Mouse (Mus musculus): Measurements from ENCODE around the gene Ehmt2. TPM values are rescaled to one million over a fixed set of nuclear protein-coding genes. Genes with fewer than 3 reads are reported as not detected.

Ehmt2 gene
- polyA plus RNA-seq, 1 experiment from 2014 or later, result 78.1 TPM

DNA sequence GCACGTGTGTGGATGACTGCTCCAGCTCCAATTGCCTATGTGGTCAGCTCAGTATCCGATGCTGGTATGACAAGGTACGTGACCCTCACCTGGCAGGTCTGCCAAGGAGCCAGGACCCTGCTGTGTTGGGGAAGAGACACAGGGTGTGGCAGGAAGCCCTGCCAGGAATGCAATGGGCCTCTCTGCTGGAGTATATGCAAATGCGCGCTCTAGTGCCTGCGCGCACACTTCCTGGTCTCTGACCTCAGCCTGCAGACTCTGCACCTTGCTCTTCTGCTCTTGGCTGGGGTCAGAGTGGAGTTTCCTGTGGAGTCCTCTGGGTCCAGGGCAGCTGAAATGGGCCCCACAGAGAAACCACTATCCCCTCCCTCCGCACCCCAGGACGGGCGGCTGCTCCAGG lies 12.7 kb downstream of the Ehmt2 start:
- 76% methylated on average over 10 of the region's 10 CpGs for WGBS
- H3K36me3 ChIP-seq, result peaks cover 81% of the 10 kb centered on the region
- no peak overlapping the region for H3K4me2 ChIP-seq
- no peaks in the 10 kb centered on the region for H3K27me3 ChIP-seq
- no peak overlapping the region for H3K4me3 ChIP-seq
- no peak overlapping the region; the same call in 1 of the 2 replicates for H3K27ac ChIP-seq
- H3K9me3 ChIP-seq, result no peaks in the 10 kb centered on the region
- peaks cover 13% of the 10 kb centered on the region for H3K4me1 ChIP-seq
- ATAC-seq (ENCODE audit: insufficient number of reproducible peaks, low FRiP score, low TSS enrichment, low read depth), result no peak
- H3K9ac ChIP-seq, result no peak overlapping the region

DNA sequence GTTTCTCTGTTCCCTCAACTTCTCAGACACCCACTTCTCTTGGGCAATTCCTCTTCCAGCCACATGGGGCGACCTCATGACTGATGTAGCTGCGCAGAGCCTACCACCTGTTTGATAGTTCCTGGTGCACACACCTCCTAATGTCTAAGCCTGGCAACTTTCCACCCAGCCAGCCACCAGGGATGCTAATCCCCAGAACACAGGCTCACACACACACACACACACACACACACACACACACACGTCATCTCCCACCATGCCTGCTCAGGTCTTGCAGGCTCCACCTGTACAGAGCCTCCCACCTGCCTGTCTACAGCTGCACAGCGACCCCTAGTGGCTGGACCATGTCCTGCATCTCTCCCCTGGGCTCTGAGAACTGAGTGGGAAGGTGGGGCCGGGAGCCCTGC lies 13.7 kb downstream of the Ehmt2 start:
- Histone ChIP-seq H3K27me3 (no peaks in the 10 kb centered on the region), H3K4me3 (no peak overlapping the region), H3K4me2 (no peak overlapping the region), H3K9ac (no peak overlapping the region), H3K36me3 (peaks cover 72% of the 10 kb centered on the region), H3K4me1 (peaks cover 13% of the 10 kb centered on the region), H3K9me3 (no peaks in the 10 kb centered on the region), H3K27ac (no peak overlapping the region)
- WGBS, result 39% methylated on average over 5 of the region's 5 CpGs
- ATAC-seq (ENCODE audit: insufficient number of reproducible peaks, low FRiP score, low TSS enrichment, low read depth), result no peak

DNA sequence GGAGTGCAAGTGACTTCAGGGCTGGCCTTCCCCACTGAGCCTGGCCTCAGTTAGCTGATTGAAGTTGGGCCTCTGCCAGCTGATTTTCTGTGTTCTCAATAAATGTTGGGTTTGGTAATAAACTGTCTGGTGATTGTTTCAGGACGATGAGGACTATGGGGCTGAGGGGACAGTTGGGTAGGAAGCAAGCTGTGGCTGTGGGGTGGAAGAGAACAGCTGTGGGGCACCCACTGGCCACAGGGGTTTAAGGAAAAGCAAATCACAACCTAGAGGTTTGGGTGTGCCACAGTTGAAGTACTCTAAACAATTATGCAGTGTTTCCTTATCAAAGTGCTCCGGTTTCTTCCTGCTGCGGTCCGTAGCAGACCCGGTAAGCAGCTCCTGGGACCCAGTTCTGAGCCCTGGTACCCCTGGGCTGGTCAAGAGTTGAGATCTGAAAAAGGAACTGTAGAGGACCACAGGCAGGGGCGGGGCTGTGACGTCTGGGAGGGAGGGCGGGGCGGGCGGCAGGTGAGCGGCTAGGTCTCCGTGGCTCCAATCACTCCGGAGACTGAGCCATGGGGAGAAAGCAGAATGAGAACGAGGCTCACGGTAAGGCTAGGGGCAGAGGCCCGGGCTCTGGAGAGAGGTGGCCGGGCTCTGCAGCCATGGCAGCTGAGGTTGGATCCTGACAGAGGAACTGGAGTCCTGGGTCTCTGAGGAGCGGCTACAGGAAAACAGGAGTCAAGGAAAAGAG lies 15.8 kb downstream of the Ehmt2 start, which contains the start of gene Slc44a4:
Slc44a4 (plus strand) TSS at position 537 of the 736 bp plus-strand sequence.
- no peaks in the 10 kb centered on the region for H3K27me3 ChIP-seq
- no peak for ATAC-seq (ENCODE audit: insufficient number of reproducible peaks, low FRiP score, low TSS enrichment, low read depth)
- peaks cover 13% of the 10 kb centered on the region for H3K4me1 ChIP-seq
- WGBS, result 32% methylated on average over 18 of the region's 18 CpGs
- no peak within 1 kb of the TSS for H3K4me2 ChIP-seq
- no peak within 1 kb of the TSS; the same call in 1 of the 2 replicates for H3K27ac ChIP-seq
- no peak within 1 kb of the TSS for H3K9ac ChIP-seq
- H3K36me3 ChIP-seq, result peaks cover 50% of the 10 kb centered on the region
- H3K4me3 ChIP-seq, result no peak within 1 kb of the TSS
- H3K9me3 ChIP-seq, result no peaks in the 10 kb centered on the region

- WGBS, result 18% methylated on average over 10 of the region's 11 CpGs
- no peak overlapping the region; the same call in 1 of the 2 replicates for H3K27ac ChIP-seq
- H3K27me3 ChIP-seq, result no peaks in the 10 kb centered on the region
- peaks cover 13% of the 10 kb centered on the region for H3K4me1 ChIP-seq
- ATAC-seq (ENCODE audit: insufficient number of reproducible peaks, low FRiP score, low TSS enrichment, low read depth), result 0 out of 2 replicates have a peak, but pooled peaks have one; percentile 41
- H3K36me3 ChIP-seq, result peaks cover 37% of the 10 kb centered on the region
- H3K4me3 ChIP-seq, result no peak overlapping the region
- H3K9ac ChIP-seq, result no peak overlapping the region
- no peak overlapping the region for H3K4me2 ChIP-seq
- no peaks in the 10 kb centered on the region for H3K9me3 ChIP-seq
Observed at GRCm38 (mm10) chr17:34915410-34915831, 17.2 kb downstream of the Ehmt2 start.

- Histone ChIP-seq H3K4me2 (no peak overlapping the region), H3K9me3 (no peaks in the 10 kb centered on the region), H3K4me1 (peaks cover 13% of the 10 kb centered on the region), H3K4me3 (no peak overlapping the region), H3K36me3 (peaks cover 28% of the 10 kb centered on the region), H3K27ac (no peak overlapping the region), H3K9ac (no peak overlapping the region), H3K27me3 (no peaks in the 10 kb centered on the region)
- whole genome bisulfite sequencing, result 78% methylated on average over 5 of the region's 5 CpGs
- ATAC-seq (ENCODE audit: insufficient number of reproducible peaks, low FRiP score, low TSS enrichment, low read depth), result no peak
Observed at GRCm38 (mm10) chr17:34916316-34916715, 18.0 kb downstream of the Ehmt2 start.

DNA sequence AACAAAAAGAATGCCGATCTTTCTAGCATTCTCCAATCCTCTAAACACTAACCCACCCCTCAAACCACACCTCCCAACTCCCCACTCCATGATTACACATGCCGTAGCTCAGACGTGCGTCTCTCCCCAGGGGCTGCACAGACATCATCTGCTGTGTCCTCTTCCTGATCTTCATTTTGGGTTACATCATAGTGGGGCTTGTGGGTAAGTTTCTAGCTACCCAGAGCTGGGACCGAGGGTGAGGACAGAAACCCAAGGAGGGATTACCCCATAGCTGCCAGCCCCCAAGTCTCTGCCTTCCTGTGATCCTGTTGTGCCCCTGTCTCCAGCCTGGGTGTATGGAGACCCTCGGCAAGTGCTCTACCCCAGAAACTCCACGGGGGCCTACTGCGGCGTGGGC lies 18.9 kb downstream of the Ehmt2 start:
- no peaks in the 10 kb centered on the region for H3K27me3 ChIP-seq
- no peak for ATAC-seq (ENCODE audit: insufficient number of reproducible peaks, low FRiP score, low TSS enrichment, low read depth)
- WGBS, result 77% methylated on average over 9 of the region's 9 CpGs
- peaks cover 13% of the 10 kb centered on the region for H3K4me1 ChIP-seq
- peaks cover 19% of the 10 kb centered on the region for H3K36me3 ChIP-seq
- H3K4me3 ChIP-seq, result no peak overlapping the region
- H3K9me3 ChIP-seq, result no peaks in the 10 kb centered on the region
- no peak overlapping the region for H3K9ac ChIP-seq
- H3K27ac ChIP-seq, result no peak overlapping the region
- no peak overlapping the region for H3K4me2 ChIP-seq

- WGBS, result 52% methylated on average over 6 of the region's 6 CpGs
- H3K4me3 ChIP-seq, result no peak overlapping the region
Observed at GRCm38 (mm10) chr17:34922939-34923338, 24.7 kb downstream of the Ehmt2 start.

DNA sequence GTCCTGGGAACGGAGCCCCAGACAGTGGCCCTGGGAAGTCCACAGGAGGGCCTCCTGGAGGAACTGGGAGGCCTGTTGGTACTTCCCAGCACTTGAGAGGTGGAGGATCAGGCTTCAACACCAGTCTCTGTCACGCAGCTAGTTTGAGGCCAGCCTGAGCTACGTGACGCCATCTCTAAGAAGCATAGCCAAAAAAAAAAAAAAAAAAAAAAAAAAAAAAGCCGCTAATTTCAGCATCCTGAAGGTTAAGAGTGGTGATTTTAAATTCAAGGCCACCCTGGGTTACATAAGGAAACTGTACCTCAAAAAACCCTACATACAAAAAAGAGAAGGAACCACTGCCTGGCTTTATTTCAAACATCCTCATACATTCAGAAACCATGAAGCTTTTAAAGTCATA lies 26.0 kb downstream of the Ehmt2 start:
- no peak overlapping the region for H3K27ac ChIP-seq
- WGBS, result 67% methylated on average over 5 of the region's 5 CpGs
- H3K9me3 ChIP-seq, result no peaks in the 10 kb centered on the region
- no peak overlapping the region for H3K4me3 ChIP-seq
- ATAC-seq (ENCODE audit: insufficient number of reproducible peaks, low FRiP score, low TSS enrichment, low read depth), result no peak
- no peaks in the 10 kb centered on the region for H3K27me3 ChIP-seq
- H3K9ac ChIP-seq, result no peak overlapping the region
- no peaks in the 10 kb centered on the region for H3K4me1 ChIP-seq
- no peaks in the 10 kb centered on the region for H3K36me3 ChIP-seq
- H3K4me2 ChIP-seq, result no peak overlapping the region

More at GRCm38 (mm10) chr17:34922939-34923338, 24.7 kb downstream of the Ehmt2 start:
- Histone ChIP-seq H3K9ac (no peak overlapping the region), H3K9me3 (no peaks in the 10 kb centered on the region), H3K36me3 (no peaks in the 10 kb centered on the region), H3K4me2 (no peak overlapping the region), H3K4me1 (no peaks in the 10 kb centered on the region), H3K27ac (no peak overlapping the region), H3K27me3 (no peaks in the 10 kb centered on the region)
- no peak for ATAC-seq (ENCODE audit: insufficient number of reproducible peaks, low FRiP score, low TSS enrichment, low read depth)

- H3K4me2 ChIP-seq, result no peak overlapping the region
Observed at GRCm38 (mm10) chr17:34927306-34928019, 29.2 kb downstream of the Ehmt2 start.

GRCm38 (mm10) chr17:34928841-34929240 lies 30.6 kb downstream of the Ehmt2 start:
- ATAC-seq (ENCODE audit: insufficient number of reproducible peaks, low FRiP score, low TSS enrichment, low read depth), result no peak
- WGBS, result 67% methylated on average over 4 of the region's 4 CpGs
- Histone ChIP-seq H3K4me1 (peaks cover 8% of the 10 kb centered on the region), H3K9me3 (no peaks in the 10 kb centered on the region), H3K4me2 (no peak overlapping the region), H3K27ac (no peak overlapping the region), H3K4me3 (no peak overlapping the region), H3K27me3 (no peaks in the 10 kb centered on the region), H3K36me3 (peaks cover 3% of the 10 kb centered on the region; the same call in 1 of the 2 replicates), H3K9ac (no peak overlapping the region)

More at GRCm38 (mm10) chr17:34927306-34928019, 29.2 kb downstream of the Ehmt2 start:
- 85% methylated on average over 18 of the region's 18 CpGs for WGBS
- ATAC-seq (ENCODE audit: insufficient number of reproducible peaks, low FRiP score, low TSS enrichment, low read depth), result no peak
- Histone ChIP-seq H3K9me3 (no peaks in the 10 kb centered on the region), H3K9ac (no peak overlapping the region), H3K36me3 (no peaks in the 10 kb centered on the region), H3K27ac (no peak overlapping the region), H3K4me1 (peaks cover 8% of the 10 kb centered on the region), H3K27me3 (no peaks in the 10 kb centered on the region), H3K4me3 (no peak overlapping the region)

DNA sequence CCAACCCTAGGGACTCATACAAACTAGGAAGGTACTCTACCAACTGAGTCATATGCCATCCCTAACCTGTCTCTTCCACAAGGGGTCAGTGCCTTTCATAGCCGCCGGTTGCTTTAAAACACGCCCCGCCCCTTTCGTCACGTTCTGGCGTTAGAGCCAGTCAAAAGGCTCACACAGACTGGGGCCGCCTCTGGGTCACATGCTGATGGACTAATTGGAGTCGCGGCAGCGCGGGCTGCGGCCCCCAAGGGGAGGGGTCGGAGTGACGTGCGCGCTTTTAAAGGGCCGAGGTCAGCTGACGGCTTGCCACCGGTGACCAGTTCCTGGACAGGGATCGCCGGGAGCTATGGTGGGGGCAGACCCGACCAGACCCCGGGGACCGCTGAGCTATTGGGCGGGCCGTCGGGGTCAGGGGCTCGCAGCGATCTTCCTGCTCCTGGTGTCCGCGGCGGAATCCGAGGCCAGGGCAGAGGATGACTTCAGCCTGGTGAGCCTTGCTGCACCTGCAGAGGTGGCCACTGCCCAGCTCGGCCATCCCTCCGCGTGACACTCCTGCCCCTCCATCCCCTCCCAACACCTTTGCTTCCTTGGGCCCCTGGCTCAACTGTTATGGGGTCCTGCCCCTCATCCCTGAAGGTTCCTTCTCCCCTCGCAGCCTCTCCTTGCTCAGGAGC lies 32.9 kb downstream of the Ehmt2 start, which contains the start of gene Neu1:
Neu1 (plus strand) TSS at position 193 of the 674 bp plus-strand sequence.
- WGBS, result under 1% methylated on average over 38 of the region's 38 CpGs
- H3K27me3 ChIP-seq, result no peaks in the 10 kb centered on the region
- no peak within 1 kb of the TSS; the same call in 1 of the 2 replicates for H3K27ac ChIP-seq

More for the DNA sequence above, 32.9 kb downstream of the Ehmt2 start, which contains the start of gene Neu1:
- peak; percentile 92 for ATAC-seq (ENCODE audit: insufficient number of reproducible peaks, low FRiP score, low TSS enrichment, low read depth)
- peak within 1 kb of the TSS; percentile 54 for H3K4me3 ChIP-seq
- H3K4me1 ChIP-seq, result peaks cover 16% of the 10 kb centered on the region
- H3K9ac ChIP-seq, result peak within 1 kb of the TSS; percentile 60
- H3K9me3 ChIP-seq, result no peaks in the 10 kb centered on the region
- H3K4me2 ChIP-seq, result peak within 1 kb of the TSS; percentile 92
- H3K36me3 ChIP-seq, result peaks cover 16% of the 10 kb centered on the region
